Mouse (Mus musculus) heart, adult 11 months (tissue): ENCODE results near the gene Cntn6.

ENCODE experiments used
- DNase-seq: peaks from one replicate; pipeline ENCODE4 v3.0.0; 2022

Cntn6 gene

DNA sequence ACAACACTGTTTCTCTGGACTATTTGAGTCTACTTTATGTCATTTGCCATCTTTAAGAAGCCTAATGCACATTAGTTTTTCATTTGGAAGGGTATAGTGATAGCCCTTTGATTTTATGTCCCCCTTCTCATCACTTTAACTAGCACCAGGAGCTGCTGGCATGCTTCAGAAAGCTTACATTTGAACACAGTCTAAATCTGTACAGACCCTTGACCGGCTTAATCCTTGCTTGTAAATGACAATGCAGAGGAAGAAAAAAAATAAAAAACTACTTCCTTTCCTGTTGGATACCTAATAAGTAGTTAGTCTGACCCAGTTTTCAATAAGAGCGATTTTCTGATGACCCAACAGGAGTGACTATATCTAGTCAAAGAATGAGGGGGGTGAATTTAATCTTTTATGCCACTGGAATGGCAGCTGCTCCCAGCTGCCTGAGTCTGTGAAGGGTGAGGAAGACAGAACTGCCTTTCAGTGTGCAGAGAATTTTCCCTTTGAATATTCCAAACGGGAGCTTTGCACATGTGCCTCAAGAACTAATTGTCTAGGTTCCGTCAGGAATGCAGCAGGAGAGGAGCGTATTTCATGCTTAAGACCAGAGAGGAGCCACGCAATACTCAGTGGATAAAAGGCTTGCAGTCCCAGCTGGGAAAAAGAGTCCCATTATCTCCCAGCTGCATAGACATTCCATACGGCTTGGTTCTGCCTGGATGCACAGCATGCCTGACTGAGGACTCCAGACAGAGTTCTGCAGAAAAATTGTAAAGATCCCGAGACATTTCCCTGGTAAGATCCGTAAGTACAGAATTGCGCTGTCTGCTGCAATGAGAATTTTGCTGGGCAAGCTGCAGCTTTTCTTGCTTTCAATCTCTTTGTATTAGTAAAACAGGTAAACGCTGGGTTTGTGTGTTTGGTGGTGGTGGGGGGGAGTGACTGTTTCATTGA lies at the start of gene Cntn6:
TSS of gene Cntn6 (plus strand) at position 301 of the 942 bp plus-strand sequence.
- DNase-seq: no peak

DNA sequence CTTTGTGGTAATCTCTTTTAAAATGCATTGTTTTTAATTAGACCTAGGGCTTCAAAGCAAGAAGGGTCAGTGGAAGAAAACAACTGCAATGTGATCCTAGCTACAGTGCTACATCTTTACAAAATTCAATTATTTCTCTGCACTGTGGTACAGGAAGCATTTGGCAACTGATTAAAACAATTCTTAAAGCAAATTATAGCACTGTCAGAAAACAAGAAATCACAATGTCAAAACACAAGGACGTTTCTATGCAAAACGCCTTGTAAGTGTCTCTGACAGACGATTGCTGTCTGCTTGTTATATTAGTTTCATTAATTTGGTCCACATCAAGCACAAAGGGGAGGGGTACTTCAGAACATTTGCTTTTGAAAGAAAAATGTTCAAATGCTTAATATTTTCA lies 48.9 kb upstream of the Cntn6 start:
- no peak for DNase-seq

DNA sequence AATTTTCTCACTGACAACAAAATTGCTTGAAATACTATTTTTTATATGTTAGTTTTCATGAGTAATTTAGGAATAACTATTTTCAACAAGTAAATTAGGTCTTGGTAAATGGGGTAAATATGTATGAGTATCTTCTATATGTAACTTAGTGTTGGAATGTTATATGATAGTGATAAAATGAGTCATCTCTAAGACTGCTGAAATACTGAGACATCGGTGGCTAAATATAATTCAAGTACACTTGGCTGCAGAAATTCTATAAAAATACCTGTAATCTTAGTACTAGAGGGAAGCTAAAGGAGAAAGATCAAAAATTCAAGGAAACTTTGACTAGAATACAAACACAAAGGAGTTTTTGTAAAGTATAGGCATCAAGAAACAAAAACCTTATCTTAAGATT lies 21.9 kb upstream of the Cntn6 start:
- DNase-seq: no peak

DNA sequence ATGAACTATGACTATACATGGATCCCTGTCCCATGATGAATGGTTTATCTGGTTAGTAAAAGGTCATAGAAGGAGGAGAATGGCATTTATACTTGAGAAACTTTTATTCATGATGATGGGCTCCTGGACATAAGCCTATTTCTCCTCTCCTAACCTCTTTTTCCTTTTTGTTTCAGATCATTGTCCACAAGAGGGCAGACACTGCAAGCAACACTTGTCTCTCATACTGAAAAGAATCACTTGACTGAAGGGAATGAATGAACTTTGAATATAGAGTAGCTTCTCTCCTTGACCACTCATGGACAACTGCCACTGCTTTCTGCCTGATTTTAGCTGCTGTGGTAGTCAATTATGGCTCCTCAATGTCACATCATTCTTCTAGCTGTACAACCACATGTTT lies 13.3 kb upstream of the Cntn6 start:
- no peak for DNase-seq

DNA sequence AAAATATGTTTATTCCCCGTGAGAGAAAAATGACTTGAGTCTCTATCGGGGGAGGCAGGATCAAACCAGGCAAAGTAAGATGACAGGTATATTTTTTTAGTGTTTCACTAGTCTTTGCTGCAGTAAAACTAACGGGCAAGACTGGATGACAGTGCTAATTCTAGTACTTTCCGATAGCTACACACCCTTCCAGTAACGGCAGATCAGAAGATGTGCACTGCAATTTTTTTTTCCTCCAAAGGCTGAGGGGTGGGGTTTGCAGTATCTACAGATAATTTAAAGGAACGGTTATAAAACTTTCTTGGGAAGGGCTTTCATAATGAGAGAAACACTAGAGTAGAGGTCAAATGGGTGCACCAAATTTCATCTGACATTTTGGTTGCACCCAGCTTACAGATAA lies 869 bp downstream of the Cntn6 start:
- no peak for DNase-seq

DNA sequence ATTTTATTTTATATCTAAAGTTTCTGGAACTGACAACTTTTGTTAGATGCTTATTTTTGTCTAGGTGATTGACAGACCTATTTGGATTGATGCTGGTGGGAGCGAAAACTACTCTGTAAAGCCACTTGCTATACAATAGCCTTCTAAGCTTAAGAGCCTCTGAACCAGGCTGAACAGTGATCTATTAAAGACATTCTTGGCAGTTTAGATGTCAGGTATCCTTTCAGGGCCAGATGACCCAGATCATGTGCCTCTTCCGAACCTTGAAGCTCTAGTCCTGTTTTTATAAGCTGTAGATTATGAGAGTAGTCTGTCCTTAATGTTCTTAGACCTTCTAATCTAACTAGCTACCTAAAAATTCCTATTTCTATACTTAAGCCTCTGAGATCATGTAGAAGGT lies 3.2 kb downstream of the Cntn6 start:
- no peak for DNase-seq

DNA sequence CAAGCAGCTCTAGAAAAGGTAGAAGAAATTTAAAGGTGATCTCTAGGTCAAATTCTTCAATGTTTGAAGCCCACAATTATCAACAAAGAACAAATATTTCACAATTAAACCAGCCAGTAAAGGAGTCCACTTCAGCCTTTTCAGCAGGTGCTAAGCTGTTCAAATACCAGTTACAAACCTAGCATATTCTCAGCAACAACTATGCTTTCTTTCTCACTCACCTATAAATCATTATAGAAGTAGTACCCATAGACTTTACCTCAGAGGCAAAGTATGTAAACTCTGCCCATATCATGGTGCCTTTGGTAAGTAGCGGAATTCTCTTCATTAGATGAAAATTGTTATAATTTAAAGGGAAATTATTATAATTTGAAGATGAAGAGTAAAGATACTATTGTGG lies 71.4 kb downstream of the Cntn6 start:
- no peak for DNase-seq

DNA sequence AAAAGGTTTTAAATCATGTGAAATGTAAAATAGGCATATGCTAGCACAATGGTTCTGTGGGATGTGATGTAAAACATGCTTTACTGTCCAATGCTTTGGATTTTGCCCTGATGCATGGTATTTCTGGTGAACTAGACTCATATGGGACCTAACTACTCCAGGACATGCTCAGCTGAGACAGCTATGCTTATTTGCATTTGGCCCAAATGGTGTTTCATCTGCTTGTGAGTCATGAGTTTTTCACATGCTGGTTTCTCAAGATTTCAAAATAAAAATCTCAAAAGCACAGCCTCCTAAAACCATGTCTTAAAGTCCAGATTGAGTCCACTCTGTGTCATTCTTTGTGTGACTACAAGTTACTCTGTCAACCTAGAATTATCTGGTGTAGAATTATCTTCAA lies 77.0 kb downstream of the Cntn6 start:
- no peak for DNase-seq

DNA sequence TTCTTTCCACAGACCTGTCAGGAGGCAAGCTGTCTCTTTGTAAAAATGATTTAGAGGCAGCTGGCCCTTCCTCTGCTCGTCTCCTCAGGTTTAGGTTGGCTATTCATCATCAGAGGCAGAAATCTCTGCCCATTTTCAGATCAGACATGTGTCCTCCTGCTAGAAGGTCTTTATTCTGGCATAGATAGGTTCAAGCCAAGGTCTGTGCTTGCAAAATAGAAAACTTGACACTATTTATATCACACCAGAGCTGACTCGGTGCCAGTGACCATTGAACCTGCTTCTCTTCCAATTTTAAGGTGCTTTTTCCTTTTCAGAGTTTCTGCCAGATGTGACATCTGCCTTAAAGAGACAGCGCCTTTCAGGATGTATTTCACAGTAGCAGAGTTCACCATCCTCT lies 95.4 kb downstream of the Cntn6 start:
- no peak for DNase-seq

DNA sequence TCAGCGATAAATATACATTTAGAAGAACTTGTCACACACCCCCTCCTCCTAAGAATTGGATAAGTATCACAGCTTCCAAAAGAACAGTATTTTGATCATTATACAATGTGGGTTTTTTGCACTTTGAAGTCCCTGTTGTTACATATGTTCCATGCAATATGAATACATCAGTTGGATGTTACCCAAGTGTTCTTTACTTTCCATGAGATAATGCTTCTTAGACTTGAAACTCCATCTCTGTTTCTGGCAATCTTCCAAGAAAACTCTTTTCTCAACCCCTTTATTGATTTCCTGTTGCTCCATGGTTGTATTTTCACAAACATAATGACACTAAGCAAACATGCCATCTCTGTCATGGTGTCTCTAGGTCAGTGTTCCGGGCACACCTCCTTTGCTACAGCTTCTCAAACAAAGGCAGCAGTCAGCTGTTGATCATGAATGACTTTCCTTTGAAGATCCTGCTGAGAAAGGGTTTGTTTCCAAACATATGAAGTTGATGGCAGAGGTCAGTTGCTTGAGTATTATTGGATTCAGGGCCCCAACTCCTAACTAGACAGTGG lies 108.3 kb downstream of the Cntn6 start:
- no peak for DNase-seq

DNA sequence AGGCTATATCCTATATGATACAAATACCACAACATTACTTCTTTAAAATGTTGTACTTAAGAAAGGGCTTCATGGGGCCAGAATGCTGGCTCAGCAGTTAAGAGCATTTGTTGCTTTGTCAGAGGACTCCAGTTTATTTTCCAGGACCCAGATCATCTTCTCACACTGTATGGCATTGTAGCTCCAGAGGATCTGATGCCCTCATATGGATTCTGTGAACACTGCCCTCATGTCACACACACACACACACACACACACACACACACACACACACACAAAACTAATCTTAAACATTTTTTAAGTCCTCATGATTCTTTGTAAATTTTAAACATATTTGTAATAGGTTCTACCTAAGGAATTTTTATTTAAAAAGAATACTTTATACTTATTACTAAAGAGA lies 110.3 kb downstream of the Cntn6 start:
- no peak for DNase-seq

DNA sequence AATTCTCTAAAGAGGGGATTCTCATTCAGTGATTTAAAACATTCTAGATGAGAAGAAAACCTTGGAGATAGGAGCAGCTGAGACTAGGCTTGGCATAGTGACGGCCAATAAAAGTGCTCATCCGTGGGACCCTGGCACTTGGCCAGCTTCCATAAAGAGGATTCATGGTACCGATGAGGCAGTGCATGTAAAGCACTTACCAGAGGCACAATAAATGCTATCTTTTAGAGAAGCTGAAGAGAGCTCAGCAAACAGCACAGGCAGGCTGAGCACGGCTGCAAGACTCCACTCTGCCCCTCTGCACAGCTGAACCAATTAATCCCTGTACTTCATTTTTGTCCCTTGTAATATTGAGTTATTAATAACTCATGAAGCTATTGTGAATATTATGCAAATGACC lies 110.8 kb downstream of the Cntn6 start:
- DNase-seq: no peak

DNA sequence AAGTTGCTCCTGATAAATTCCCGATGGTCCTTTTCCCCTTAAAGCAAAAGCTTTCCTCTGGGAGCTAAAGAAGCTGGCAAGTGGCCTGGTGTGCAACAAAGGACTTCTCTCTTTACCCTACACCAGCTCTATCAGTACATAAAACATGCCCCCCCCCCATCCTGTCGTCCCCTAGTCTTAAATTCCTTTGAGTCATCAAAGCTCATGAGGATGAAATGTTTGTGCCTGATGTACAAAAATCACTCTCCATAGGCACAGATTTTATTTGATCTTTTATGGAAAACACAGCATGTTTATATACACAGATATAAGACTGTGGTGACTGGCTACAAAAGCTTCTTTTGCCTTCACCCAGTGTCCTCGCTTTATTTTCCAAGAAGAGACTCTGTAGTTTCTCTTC lies 112.6 kb downstream of the Cntn6 start:
- no peak for DNase-seq

DNA sequence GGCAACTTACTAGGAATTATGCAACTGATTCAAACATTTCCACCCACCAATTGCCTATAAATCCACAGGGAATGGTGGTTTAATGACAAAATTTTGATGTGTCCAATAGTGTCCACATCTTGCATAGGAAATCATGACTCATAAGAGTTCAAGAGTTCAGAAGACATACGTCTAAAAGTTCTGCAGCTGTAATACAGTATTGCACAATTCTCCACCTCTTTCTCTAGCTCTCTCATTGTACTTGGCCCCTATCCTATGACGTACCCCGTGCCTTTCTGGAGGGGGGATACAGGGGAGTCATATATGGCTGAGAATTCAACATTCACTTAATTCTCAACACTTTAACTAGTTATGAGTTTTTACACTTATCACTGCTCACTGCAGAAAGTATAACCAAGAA lies 160.9 kb downstream of the Cntn6 start:
- DNase-seq: no peak

DNA sequence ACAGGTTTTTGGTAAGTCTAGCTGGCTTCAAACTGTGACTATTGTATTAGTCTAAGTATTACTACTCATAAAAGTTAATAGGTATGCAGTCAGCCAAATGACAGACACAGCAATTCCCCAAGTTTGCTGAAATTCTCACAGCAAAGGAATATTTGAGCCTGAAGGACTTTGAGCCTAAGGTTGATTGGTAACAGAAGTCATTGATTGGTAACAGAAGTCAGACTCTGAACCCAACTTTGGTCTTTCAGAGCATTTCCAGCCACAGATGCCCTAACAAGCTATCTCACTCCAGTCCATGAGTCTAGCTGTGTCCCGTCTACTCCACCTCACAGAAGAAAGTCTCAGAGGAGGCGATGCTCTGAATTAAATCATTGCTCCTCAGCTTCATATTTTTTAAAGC lies 176.1 kb downstream of the Cntn6 start:
- no peak for DNase-seq

DNA sequence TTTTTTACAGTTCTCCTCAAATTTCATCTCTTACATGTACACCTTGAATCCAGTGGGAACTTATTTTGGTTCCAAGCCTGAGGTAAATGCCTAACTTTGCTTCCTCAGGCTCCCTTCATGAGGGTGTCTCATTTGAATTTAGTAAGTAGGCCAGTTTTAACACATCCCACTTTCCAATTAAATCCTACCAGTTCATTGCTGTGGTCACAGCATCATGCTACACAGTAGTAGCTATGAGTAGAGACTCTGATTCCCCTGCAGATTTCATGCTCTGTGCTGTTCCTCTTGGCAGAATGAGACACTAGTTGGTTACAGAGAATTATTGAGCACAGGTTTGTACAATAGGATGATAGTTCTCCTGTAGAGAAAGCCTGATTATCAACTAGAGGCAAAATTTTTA lies 181.7 kb downstream of the Cntn6 start:
- DNase-seq: no peak

DNA sequence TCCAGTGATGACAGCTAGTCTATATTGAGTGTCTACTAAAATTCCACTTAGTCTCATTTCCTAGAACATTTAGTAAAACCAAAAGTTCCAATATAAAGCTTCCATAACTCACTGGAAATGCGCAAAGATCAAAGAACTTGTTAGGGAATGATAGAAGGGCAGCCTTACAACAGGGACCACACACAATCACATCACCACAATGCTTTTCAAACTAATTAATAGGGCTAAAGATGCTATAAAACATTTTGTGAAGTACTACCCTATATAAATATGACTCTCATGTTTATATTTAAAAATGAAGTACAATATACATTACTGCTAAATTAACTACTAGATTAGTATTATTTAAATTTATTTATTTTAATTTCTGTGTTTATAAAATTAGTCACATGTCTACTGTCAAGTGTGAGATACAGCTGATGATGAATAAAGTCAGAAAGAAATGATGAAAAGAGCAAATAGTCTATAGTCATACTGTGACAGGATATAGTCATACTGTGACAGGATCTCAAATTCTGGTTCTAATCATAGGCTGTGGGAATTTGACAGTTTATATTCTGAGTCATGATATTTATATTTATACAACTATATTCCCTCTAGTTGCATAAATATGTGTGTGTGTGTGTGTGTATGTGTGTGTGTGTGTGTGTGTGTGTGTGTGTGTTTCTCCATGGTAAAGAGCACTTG lies 187.4 kb downstream of the Cntn6 start:
- DNase-seq: no peak

DNA sequence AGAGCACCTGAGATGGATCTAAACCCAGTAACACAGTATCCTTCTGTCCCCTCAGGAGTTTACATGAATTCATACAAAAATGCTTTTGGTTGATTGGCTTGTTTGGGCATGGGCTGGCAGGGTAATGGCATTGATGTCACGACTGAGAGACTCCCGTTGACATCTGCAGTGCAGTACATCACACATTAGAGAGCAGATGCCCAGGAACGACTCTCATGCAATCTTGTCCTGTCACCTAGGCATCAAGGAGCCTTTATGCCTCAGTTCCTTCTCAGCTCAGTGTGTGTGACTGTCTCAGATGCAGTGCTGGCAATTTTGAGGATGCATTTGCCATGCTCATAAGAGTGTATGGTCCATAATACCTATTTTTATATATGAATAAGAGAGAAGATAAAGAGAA lies 195.4 kb downstream of the Cntn6 start:
- peak; percentile 40 for DNase-seq

DNA sequence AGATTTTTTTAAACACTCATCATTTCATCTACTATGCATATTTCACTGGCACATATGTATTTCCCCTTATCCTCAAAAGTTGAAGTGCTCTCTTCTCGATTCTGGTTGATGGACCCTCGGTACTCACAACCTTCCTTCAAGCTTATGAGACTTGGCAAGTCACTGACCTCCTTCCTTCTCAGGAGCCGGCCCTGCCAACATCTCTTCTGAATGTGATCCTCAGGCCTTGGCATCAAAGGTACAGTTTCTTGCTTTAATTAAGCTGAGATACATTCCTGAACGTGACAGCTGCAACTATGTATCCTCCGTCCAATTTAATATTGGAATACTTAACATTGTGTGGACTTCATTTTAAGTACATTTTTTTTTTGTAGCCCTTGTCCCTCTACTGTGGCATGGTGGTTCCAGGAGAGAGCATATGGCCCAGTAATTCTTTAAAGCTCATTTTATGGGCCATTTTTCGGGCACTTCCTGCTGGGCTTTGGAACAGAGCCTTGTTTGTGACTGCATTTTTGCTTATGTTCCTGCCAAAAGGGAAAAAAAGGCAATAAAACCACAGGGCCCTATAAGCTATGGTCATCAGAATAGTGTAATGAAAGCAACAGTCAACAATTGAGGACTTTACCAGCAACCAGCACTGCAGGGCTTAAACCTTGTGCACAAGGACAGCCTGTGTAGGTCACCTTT lies 196.0 kb downstream of the Cntn6 start:
- peak; percentile 33 for DNase-seq

DNA sequence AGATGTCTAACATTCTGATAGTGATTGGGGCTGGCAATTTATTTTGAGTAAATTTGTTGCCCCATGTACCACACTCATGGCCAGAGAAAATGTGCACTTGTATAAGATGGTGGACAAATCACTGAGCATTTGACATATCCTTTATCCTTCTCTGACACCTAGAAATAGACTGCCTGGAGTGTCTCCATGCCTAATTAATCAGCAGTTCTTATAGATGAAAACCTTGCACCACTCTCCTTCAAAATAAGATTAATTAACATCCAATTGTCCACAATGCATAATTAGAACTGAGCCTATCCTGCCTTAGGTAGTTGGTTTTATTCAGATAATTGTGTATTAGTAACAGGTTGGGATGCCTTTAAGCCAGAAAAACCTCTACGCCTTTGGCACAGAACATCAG lies 236.0 kb downstream of the Cntn6 start:
- DNase-seq: no peak

DNA sequence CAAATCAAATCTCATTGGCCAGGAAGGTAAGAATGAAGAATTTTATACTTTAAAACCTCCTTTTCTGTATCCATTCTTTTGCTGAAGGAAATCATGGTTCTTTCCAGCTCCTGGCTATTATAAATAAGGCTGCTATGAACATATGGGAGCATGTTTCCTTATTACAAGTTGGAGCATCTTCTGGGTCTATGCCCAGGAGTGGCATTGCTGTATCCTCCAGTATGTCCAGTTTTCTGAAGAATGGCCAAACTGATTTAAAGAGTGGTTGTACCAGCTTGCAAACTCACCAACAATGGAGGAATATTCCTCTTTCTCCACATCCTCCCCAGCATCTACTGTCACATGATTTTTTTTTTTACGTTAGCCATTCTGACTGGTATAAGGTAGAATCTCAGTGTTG lies 241.7 kb downstream of the Cntn6 start:
- no peak for DNase-seq

DNA sequence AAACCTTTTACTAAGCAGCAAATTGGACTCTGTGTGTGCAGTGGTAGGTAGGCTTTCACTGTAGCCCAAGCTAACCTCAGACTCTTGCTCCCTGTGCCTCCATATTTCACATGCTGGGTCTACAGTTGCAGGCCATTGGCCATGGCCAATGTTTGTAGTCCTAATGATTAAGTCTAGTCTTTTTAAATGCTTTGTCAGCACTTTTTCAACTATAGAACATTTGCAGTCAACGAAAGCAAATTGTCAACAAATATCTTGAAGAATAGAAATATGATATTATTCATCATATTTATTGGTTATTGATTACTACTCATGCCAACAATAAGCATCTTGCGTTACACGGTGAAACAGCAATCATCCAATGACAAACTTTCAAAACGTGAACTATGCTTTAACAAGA lies 246.4 kb downstream of the Cntn6 start:
- DNase-seq: no peak

DNA sequence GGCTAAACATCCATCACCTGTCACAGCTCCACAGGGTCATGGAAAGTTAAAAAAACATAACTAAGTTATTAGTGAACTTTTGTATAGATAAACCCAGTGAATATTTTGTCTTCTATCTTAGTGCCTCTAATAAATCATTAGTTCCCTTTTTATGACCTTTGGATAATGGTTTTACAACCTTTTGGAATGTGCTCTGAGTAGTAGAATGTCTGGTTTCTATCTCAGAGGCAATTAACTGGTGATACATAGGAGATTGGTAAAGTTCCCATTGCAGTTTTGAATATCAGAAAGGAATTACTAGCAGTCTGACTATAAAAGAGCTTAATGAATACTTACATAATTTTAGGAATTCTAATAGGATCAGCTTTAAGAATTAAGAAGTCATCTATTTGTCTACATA lies 265.5 kb downstream of the Cntn6 start:
- no peak for DNase-seq

DNA sequence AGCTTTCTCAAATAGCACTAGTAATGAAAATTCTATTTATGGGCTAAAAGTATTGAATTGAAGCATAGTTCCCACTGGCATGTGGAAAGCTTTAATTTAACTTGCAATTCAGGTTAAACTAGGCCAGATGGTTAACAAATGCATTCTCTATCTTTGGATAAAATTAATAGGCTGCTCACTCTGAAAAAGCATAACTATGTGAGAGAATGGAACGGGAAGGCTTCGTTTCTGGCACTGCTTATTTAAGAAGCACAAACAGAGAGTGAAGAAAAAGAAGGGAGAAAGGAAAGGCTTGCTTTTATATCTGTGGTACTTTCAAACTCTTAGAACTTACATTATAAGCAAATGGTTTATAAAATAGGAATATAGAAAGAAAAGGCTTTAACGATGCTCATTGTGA lies 268.6 kb downstream of the Cntn6 start:
- no peak for DNase-seq
